Mouse (Mus musculus) CD4-positive, CD25-positive, alpha-beta regulatory T cell, adult 2 months (primary cell): ENCODE measurements around the gene Hprt.

Experiments
- DNase-seq: peaks from one replicate; pipeline ENCODE4 v3.0.0-alpha.2; 2012; ENCODE audit warnings: low read depth, low spot score

Gene Hprt

GRCm38 (mm10) chrX:53041006-53041405 lies 53.1 kb downstream of the Hprt start:
- DNase-seq, result no peak

- no peak for DNase-seq
Measured at GRCm38 (mm10) chrX:53045187-53045903, 57.4 kb downstream of the Hprt start.

GRCm38 (mm10) chrX:53046033-53046432 lies 58.1 kb downstream of the Hprt start:
- DNase-seq, result no peak

GRCm38 (mm10) chrX:53046911-53047310 lies 59.0 kb downstream of the Hprt start:
- DNase-seq, result no peak

- DNase-seq, result no peak
Measured at GRCm38 (mm10) chrX:53049196-53049595, 61.3 kb downstream of the Hprt start.

- no peak for DNase-seq
Measured at GRCm38 (mm10) chrX:53050353-53050752, 62.4 kb downstream of the Hprt start.

GRCm38 (mm10) chrX:53052652-53053500 lies 64.9 kb downstream of the Hprt start:
- DNase-seq, result no peak

- DNase-seq, result no peak
Measured at GRCm38 (mm10) chrX:53053885-53054284, 65.9 kb downstream of the Hprt start.

GRCm38 (mm10) chrX:53055771-53056170 lies 67.8 kb downstream of the Hprt start:
- DNase-seq, result peak; percentile 14

GRCm38 (mm10) chrX:53056627-53057026 lies 68.7 kb downstream of the Hprt start:
- DNase-seq, result peak; percentile 31

GRCm38 (mm10) chrX:53057054-53057759 lies 69.3 kb downstream of the Hprt start:
- peak; percentile 76 for DNase-seq

GRCm38 (mm10) chrX:53057760-53058090 lies 69.8 kb downstream of the Hprt start:
- no peak for DNase-seq

- DNase-seq, result peak; percentile 24
Measured at GRCm38 (mm10) chrX:53058459-53059280, 70.7 kb downstream of the Hprt start.

GRCm38 (mm10) chrX:53059426-53060007 lies 71.6 kb downstream of the Hprt start:
- no peak for DNase-seq

- no peak for DNase-seq
Measured at GRCm38 (mm10) chrX:53064406-53064805, 76.5 kb downstream of the Hprt start.
